Mouse (Mus musculus): ENCODE measurements around the gene Ttc34.

Ttc34 gene

DNA sequence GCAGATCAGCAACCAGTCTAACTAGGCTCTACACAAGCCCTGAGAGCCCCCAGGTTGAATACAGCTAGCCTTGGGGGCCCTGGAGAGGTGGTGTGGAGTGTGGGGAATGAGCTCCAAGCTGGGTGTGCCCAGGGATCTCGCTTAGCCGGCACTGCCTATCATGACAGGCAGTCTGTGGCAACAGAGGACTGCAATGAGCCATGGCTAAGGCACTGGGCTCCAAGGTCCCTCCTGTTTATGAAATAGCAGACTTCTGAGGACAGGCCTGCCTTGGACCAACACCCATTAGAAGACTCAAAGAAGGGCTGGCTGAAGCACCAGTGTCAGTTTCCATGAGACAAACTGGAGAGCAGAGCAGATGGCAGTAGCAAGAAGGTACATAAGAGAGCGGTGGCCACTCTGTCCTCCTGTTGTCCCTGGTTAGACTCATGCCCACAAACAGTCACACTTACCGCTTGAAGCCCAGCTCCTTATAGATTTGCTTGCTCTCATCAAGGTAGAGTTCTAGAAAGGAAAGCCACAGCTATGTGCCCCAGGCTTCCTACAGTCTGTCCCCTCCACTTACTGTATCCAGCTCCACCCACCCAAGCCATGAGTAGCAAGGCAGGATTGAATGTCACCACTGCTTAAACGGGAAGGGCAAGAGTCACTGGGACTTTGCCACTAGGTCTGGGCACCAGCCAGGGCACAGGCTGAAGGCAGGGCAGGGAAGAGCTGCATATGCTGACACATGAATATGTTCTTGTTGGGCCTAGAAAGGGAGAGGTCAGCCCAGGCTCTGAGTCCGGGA is 60.6 kb downstream of the Ttc34 start:
- DNase-seq = peak in 1 of 2 experiments; percentile 30

DNA sequence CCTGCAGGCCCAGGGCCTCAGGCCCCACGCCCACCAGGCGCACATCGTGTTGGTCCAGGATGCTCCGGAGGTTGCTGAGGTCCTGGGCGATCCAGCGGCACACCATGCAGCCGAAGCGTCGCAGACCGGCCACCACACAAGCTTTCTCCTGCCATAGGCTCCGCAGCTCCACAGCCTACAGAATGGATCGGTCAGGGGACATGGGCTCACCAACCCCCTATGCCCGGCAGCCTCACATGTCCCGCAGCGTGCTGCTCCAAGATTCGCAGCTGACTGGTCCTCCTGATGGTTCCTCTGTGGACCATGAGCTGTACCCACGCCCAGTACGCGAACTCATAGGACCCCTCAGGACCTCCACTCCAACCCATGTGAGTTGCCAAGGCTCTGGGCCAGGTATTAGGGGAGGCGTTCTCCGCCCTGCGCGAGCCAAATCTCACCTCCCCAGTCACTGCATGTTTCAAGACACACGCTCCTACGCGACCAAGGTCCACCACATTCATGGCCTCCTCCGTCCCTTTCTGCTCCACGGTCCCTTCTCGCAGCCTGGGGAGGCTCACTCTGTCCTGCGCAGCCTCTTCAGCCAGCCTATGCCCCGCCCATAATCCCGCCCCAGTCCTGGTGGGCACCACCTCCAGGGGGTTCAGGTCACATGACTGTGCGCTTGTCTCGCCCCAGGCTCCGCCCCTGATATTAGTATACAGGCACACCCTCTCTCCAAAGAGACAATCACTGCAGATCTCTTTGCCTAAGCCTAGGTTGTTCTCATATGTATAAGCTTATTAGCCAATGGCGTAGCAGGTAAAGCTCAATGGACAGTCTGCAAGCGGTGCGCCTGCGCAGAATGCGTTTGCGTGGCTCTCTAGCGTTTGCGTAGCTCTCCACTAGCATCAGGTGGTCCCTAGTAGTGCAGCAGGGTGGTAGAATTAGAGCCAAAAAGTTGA is 61.5 kb downstream of the Ttc34 start, which contains the start of gene Fam213b:
Gene Fam213b, minus strand, starts transcription at position 630 of the 941 bp plus-strand sequence.
- peak; percentile 83 to 84 for DNase-seq

DNA sequence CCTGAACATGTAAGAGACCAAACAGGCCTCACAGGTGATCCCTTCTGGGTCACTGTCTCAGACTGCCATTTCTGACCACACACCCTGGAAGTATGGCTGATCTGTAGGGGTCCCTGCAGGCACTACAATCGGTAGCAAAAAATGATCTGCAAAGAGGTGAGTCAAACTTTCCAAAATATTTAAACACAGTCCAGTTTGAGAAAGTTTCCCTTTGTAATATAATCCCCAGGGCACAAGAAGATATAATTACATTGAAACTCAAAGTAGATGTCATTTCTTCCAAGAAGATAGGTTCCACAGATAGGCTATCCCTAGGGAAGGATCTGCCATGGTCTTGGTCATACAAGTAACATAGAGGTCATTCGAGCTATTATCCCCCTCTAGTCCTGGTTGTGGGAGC is 65.1 kb downstream of the Ttc34 start:
- DNase-seq = no peak

DNA sequence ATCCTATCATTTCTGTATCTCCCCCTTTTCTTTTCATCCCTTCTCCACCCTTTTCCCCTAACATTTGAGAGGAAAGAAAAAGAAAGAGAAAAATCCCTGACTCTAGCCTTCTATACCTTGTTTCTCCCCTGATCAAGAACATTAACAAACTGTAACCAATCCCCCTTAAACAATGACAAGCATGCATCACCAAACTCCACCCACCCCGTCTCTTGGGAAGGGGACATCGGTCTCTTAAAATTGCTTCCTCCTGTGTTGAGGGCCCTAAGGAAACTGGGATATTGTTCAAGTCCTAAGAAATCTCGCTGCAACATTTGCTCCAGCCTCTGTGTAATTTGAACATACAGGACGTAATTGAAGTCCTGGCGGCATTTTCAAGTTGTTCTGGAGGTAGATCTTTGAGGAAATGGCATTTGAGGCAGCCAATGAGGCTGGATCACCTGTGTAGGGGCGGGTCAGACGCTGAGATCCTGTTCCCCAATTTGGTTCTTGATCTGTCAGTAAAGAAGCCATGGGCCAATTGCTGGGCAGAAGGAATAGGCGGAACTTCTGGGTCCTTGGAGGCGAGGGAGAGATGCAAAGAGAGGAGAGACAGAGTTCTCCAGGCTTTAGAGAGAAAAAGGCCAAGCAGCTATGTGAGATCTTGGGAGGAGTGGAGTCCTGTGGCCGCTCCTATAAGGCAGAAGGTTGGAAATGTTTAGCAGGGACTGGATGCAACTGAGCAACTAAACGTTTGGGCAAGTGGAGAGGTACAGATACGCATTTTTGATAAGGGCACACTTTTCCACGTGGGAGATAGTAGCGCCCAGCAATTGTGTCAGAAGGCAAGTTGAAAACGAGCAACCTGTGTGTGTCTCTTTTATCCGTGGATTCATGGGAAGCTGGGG is 67.2 kb downstream of the Ttc34 start:
- peak; percentile 91 to 93 for DNase-seq

DNA sequence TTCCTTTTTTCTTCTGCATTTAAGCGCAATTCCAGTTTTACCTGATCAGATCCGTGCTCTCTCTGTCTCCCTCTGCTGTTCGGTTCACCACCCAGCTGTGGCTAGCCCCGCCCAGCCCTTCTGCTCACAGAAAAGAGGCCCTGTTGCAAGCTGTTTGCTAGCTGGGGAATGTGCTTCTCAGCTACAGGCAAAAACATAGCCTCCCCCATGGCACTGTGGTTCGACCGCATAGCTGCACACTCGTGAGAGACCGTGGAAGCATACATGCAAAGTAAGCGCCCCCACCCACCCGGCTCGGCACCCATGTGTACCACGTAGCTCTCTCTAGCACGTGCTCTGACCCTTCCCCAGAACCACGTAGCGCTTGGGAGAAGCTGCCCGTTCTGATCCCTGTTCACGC is 70.6 kb downstream of the Ttc34 start:
- DNase-seq = peak; percentile 51 to 73

DNA sequence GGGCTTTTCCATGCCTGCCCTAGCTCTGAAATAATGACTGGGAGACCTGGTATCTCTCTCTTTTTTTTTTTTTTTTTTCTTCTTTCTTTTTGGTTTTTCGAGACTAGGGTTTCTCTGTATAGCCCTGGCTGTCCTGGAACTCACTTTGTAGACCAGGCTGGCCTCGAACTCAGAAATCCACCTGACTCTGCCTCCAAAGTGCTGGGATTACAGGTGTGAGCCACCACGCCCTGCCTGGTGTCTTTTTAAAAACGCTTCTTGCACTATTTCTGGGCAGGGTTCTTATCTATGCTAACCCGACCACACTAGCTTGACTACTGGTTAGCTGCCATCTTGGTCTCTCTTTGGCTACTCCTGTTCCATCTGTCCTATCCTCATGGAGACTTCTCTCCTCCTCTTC is 71.2 kb downstream of the Ttc34 start:
- no peak for DNase-seq

DNA sequence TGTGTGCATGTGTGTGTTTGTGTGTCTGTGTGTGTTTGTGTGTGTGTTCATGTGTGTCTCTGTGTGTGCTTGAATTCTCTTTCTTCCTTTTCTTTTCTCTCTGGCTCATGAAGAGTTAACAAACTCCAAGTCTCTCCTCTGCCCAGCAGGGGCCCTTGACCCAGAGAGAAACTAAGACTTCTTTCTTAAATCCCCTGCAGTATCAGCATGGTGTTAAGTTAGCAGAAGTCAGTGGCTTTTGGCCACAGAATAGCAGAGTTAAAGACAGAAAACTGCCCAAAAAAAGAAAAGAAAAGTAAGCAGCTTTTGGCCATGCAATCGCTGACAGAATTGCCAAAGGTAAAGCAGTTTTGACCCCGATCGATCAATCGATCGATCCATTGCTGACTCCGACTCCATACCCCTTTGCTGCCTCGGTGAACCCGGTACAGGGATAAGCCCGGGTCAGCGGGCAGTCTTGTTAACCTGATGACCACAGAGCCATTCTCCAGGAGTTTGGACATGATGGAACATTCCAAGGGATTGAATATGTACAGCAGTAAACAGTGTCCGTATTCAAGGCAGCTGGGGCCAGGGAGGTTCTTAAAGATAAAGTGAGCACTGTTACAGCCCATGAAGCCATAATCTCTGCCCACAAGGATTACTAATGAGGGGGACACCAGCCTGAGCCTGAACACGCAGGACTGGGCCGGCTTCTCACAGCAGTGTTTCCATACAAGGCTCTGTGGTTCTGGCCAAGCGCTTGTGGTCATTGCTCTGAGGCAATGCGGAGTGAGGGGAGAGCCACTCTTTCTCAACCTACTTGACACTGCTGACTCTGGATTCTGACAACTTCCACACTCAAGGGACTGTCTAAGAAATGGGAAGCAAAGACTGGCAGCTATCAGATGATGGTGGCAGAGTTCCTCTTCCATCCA is 73.6 kb downstream of the Ttc34 start:
- DNase-seq = no peak

DNA sequence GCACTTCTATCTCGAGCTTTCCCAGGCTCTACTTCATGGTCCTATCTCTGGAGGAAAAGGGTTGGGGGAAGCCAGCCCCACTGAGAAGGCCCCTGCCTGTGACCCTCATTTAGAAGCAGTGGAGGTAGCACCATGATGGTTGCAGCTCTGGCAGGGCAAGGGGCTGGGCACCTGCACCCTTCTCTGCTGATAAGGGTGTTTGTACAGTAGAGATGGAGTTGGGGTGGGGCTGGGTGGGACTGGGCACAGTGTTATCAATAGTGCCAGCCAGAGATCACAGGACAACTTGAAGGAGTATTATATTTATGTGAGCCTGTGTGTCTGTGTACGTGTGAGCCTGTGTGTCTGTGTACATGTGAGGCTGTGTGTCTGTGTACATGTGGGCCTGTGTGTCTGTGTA is 74.4 kb downstream of the Ttc34 start:
- no peak for DNase-seq

DNA sequence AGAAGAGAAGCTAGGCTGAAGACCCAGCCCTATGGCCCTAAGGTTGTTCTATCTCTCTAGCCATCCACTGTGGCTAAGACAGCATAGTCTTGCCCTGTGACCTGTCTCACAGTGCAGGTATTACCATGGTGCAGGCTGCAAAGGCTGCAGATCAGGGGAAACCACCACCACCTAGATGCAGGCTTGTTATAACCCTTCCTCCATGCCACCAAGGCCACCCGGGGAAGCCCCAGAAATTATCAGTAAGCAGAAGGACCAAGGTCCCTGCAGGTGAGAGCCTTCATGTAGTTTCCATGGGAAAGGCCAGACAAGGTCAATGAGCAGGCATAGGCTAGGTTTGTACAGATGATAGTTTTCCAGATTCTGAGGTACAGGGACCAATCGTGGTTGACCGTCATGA is 76.6 kb downstream of the Ttc34 start:
- DNase-seq = no peak

DNA sequence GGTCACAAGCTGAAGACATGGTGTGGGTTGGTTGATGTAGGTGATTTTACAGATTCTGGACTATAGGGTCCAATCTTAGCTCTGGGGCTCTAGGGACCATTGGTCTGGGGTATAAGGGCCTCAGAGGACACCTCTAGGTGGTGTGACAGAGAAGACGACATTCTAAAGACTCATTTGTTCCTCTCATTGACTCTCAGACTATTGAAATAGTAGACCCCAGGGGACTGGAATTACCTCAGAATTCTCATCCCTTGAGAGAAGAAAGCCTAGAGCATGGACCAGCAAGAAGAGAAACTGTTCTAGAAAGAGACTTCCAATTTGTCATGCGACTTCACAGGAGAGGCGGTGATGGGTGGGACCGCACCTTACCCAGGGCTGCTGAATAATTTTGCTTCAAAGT is 77.0 kb downstream of the Ttc34 start:
- DNase-seq = no peak

DNA sequence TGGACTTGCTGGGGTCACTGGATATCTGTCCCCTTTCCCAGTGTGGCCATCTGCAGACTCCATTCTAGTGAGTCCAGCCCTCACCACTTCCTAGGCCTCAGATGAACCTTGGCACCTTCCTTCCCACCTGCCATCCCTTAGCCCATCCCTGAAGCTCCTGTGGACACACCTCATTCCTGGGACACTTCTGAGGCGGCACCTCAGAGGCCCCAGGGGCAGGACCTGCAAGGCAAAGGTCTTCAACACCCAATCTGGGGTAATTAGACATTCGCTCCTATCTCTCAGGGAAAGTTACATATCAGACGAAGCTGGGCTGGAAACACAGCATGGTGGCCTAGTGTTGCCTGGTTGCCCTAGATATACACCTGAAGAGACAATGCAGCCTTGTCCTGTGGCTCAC is 77.4 kb downstream of the Ttc34 start:
- peak; percentile 52 to 63 for DNase-seq

DNA sequence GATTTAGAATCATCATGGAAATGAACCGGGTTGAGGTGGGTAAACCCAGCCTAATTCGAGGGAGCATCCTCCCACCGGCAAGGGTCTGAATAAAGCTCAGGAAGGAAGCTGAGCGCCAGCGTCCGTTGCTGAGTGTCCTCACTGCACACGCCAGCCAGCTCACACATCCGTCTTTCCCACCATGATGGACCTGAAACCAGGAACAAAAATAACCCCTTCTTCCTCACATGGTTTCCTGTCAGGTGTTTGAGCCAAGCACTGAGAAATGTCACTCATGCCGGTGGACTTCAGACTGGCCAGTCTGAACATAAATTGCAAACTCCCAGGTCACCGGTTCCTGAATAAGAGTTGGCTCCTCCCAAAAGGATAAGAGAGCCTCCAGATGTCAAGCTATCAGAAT is 78.0 kb downstream of the Ttc34 start:
- DNase-seq = peak in 1 of 2 experiments; percentile 22

DNA sequence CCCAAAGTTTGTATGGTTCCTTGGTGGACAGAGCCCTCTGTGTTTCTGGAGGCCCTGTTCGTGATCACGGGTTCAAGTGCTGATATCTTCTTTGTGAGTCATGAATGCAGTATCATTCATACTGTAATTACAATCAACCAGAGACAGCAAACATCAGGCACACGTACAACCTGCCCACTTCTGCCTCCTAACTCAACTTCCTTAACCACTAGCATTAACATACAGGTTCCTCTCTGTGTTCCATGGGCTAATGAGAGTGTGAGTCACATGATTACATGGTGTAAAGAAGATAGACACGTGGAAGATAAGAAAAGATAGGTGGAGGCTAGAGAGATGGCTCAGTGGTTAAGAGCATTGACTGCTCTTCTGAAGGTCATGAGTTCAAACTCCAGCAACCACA is 79.4 kb downstream of the Ttc34 start:
- no peak for DNase-seq

Measured in kidney, adult 8-10 months (tissue).